Mouse (Mus musculus) liver, embryonic 12.5 days (tissue): ENCODE measurements around the gene Oas1d. TPM values are rescaled to one million over a fixed set of nuclear protein-coding genes. Genes with fewer than 3 reads are reported as not detected.
"Not testable (repeated sequence)": the region's sequence is repeated elsewhere in the genome, so short reads cannot be mapped to it uniquely, and the experiment has no call there.

Experiments used
- ATAC-seq: fragments of 200-750 bp; cut with Nextera tagmentation; 2 replicates; pipeline ENCODE4 v1.8.0; 2017; ENCODE audit warnings: moderate number of reproducible peaks, mild to moderate bottlenecking, moderate library complexity
- H3K27ac ChIP-seq: fragments of 300-500 bp; sonication (generic); 2 replicates; pipeline ENCODE4 v1.5.1; 2016; ENCODE audit warnings: mild to moderate bottlenecking
- H3K27me3 ChIP-seq: fragments of 300-500 bp; sonication (generic); replicated peaks from 2 replicates; pipeline ENCODE4 v1.6.1; 2016; ENCODE audit warnings: mild to moderate bottlenecking, moderate library complexity
- H3K36me3 ChIP-seq: fragments of 300-500 bp; sonication (generic); 2 replicates; pipeline ENCODE4 v1.6.1; 2016; ENCODE audit warnings: mild to moderate bottlenecking, moderate library complexity
- H3K4me1 ChIP-seq: fragments of 300-500 bp; sonication (generic); 2 replicates; pipeline ENCODE4 v1.6.1; 2016
- H3K4me2 ChIP-seq: fragments of 300-500 bp; sonication (generic); 2 replicates; pipeline ENCODE4 v1.6.1; 2016; ENCODE audit warnings: mild to moderate bottlenecking, moderate library complexity
- H3K4me3 ChIP-seq: fragments of 300-500 bp; sonication (generic); 2 replicates; pipeline ENCODE4 v1.5.1; 2016; ENCODE audit warnings: mild to moderate bottlenecking, moderate library complexity
- H3K9ac ChIP-seq: fragments of 300-500 bp; sonication (generic); 2 replicates; pipeline ENCODE4 v1.6.1; 2016; ENCODE audit warnings: mild to moderate bottlenecking, moderate library complexity
- H3K9me3 ChIP-seq: fragments of 300-500 bp; sonication (generic); replicated peaks from 2 replicates; pipeline ENCODE4 v1.6.1; 2016; ENCODE audit warnings: mild to moderate bottlenecking, moderate library complexity
- WGBS: fragments of 180-500 bp; shearing (Covaris S2); methylation state at CpG from one replicate; pipeline ENCODE4 v1.1.7; 2016; ENCODE audit not compliant: insufficient replicate concordance; 5-methylcytosine and 5-hydroxymethylcytosine counted together
- polyA plus RNA-seq: library from polyadenylated mRNA; unstranded; fragments of >200 nt; fragmentation: Nextera tagmentation; extraction: Ambion mirVana; gene quantifications from 2 replicates; pipeline ENCODE4 v1.2.1, GENCODE M21; 2016

The Oas1d gene
- polyA plus RNA-seq, result not detected in 2 replicates

DNA sequence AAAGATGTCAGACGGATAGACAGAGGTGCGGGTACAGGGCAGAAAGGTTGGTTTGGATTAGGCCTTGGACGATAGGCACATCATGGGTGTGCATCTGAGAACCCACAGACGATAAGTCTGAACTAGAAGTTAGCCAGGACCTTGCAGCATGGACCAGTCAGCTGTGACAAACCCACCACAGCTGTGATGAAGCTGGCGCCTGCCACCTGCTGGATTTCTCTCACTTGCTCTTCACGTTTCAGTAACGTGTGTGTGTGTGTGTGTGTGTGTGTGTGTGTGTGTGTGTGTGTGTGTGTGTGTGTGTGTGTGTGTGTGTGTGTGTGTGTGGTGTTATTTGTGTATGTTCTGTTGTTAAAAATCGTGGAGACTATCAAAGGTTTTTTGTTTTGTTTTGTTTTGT lies at the start of gene Oas1d:
Gene Oas1d (plus strand): TSS at position 333 of the 400 bp plus-strand sequence.
- H3K4me3 ChIP-seq, H3K9me3 ChIP-seq, H3K9ac ChIP-seq, H3K4me2 ChIP-seq, H3K27ac ChIP-seq, ATAC-seq, H3K36me3 ChIP-seq, H3K27me3 ChIP-seq, H3K4me1 ChIP-seq: not testable (repeated sequence)
- 22% methylated on average over 8 of the region's 8 CpGs for WGBS

DNA sequence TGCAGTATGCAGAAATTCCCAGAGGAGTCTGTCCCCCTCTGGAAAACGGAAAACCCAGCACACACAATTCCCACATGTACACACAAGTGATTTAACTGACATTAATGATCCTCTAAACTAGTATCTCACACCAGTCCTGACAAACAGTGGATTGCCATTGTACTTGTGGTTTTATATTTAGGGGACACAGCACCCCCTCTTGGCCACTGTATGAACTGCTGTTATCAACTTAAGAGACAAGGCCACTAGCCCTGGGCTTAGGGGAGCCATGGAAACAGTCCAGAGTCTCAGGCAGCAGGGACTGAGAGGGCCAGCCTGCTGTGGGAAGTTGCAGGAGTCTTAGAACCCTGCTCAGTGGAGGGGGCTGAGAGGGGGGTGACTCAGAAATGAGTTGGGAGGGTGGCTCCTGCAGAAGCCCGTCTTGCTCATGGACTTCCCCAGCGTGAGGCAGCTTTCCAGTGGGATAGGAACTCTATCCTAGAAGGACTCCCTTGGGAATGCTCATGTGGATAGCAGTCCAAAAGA lies 48.9 kb upstream of the Oas1d start:
- Histone ChIP-seq H3K4me2 (no peak overlapping the region), H3K9me3 (no peaks in the 10 kb centered on the region)
- 55% methylated on average over 3 of the region's 3 CpGs for WGBS

DNA sequence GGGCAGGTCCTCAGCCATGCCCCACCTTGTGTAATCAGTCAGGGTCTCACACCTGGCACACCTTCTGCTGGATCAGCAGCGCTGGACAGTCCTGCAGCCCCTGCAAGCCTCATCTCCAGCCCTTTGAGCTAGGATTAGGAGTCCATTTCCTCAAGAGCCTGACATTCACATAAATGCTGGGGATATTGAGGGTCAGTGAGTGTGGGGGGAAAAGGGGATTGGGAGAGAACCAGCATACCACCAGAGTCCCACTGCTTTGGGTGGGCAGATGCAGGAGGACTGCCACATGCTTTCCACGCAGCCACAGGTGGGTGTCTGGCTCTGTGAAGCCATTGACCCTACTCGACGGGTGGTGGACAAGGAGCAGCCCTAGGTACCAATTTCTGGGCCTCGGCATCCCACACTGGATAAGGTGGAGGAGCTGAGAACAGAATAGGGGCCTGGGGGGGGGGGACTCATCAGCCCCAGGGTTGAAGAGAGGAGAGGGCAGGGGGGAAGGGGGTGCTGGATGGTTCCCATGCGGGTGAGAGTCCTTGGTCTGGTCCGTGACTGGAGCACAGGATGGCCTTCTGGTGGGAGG lies 44.8 kb upstream of the Oas1d start:
- Histone ChIP-seq H3K36me3 (no peaks in the 10 kb centered on the region), H3K9ac (no peak overlapping the region), H3K4me2 (no peak overlapping the region), H3K27me3 (no peaks in the 10 kb centered on the region; the same call in 1 of the 2 replicates), H3K27ac (no peak overlapping the region), H3K4me1 (no peaks in the 10 kb centered on the region), H3K9me3 (no peaks in the 10 kb centered on the region), H3K4me3 (no peak overlapping the region)
- ATAC-seq, result no peak
- WGBS, result 59% methylated on average over 7 of the region's 7 CpGs

More for the DNA sequence above, 48.9 kb upstream of the Oas1d start:
- no peaks in the 10 kb centered on the region; the same call in 1 of the 2 replicates for H3K27me3 ChIP-seq
- no peak overlapping the region for H3K4me3 ChIP-seq
- no peak overlapping the region for H3K27ac ChIP-seq
- no peaks in the 10 kb centered on the region for H3K36me3 ChIP-seq
- H3K9ac ChIP-seq, result no peak overlapping the region
- no peak for ATAC-seq
- no peaks in the 10 kb centered on the region for H3K4me1 ChIP-seq

GRCm38 (mm10) chr5:120870081-120870480 lies 44.3 kb upstream of the Oas1d start:
- Histone ChIP-seq H3K27ac (no peak overlapping the region), H3K36me3 (no peaks in the 10 kb centered on the region), H3K27me3 (no peaks in the 10 kb centered on the region; the same call in 1 of the 2 replicates), H3K9me3 (no peaks in the 10 kb centered on the region), H3K4me3 (no peak overlapping the region), H3K9ac (no peak overlapping the region), H3K4me1 (no peaks in the 10 kb centered on the region), H3K4me2 (no peak overlapping the region)
- ATAC-seq, result no peak
- 45% methylated on average over 3 of the region's 3 CpGs for WGBS

- no peaks in the 10 kb centered on the region; the same call in 1 of the 2 replicates for H3K27me3 ChIP-seq
- no peak for ATAC-seq
Measured at GRCm38 (mm10) chr5:120870782-120871181, 43.6 kb upstream of the Oas1d start.

DNA sequence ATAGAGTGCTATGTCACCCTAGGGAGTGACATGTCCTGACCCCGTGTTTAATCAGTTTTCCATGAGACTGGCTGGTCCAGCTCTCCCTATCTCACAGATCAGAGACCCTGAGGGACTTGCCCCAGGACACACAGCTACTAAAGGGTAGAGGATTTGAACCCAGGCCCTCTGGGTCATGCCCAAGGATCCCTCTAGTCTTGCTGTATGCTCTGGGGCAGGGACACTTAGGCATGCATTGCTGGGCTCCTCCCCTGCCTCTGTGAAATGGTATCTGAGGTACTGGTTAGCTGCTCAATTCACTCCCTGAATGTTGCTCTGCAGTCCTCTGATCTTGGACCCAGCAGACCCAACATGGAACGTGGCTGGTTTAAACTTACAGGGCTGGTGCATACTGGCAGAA lies 42.9 kb upstream of the Oas1d start:
- Histone ChIP-seq H3K27me3 (no peaks in the 10 kb centered on the region; the same call in 1 of the 2 replicates), H3K9me3 (no peaks in the 10 kb centered on the region), H3K4me3 (no peak overlapping the region), H3K9ac (no peak overlapping the region), H3K27ac (no peak overlapping the region), H3K36me3 (no peaks in the 10 kb centered on the region), H3K4me1 (no peaks in the 10 kb centered on the region), H3K4me2 (no peak overlapping the region)
- WGBS, result 34% methylated on average over 2 of the region's 2 CpGs
- no peak for ATAC-seq

More at GRCm38 (mm10) chr5:120870782-120871181, 43.6 kb upstream of the Oas1d start:
- Histone ChIP-seq H3K36me3 (no peaks in the 10 kb centered on the region), H3K4me1 (no peaks in the 10 kb centered on the region), H3K9ac (no peak overlapping the region), H3K4me2 (no peak overlapping the region), H3K27ac (no peak overlapping the region), H3K9me3 (no peaks in the 10 kb centered on the region), H3K4me3 (no peak overlapping the region)
- 63% methylated on average over 7 of the region's 7 CpGs for WGBS

- not testable (repeated sequence) for H3K36me3 ChIP-seq, H3K4me2 ChIP-seq, H3K27me3 ChIP-seq, H3K9me3 ChIP-seq, H3K9ac ChIP-seq, H3K4me3 ChIP-seq, H3K27ac ChIP-seq, H3K4me1 ChIP-seq, ATAC-seq
- 43% methylated on average over 2 of the region's 3 CpGs for WGBS
Measured at GRCm38 (mm10) chr5:120876839-120877238, 37.5 kb upstream of the Oas1d start.

DNA sequence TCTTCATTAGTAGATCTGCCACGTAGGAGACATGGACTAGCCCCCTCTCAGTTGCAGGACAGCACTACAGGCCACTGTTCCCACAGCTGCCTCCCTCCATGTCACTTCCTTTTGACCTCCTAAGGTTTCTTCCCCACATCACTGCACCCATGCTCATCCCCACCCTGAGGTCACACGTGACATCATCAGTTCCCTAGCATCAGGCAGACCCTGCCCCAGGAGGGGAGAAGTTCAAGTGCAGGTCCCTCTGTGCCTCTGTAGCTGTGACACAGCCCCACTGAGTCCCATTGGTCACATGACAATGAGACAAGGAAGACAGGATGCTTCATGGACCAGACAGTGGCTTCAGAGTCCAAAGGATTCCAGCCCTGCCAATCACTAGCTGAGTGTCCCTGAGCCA lies 36.9 kb upstream of the Oas1d start:
- not testable (repeated sequence) for H3K4me3 ChIP-seq, H3K9ac ChIP-seq, H3K27me3 ChIP-seq, H3K9me3 ChIP-seq, H3K4me1 ChIP-seq, H3K4me2 ChIP-seq, H3K27ac ChIP-seq, ATAC-seq, H3K36me3 ChIP-seq
- WGBS, result 62% methylated on average over 2 of the region's 2 CpGs

DNA sequence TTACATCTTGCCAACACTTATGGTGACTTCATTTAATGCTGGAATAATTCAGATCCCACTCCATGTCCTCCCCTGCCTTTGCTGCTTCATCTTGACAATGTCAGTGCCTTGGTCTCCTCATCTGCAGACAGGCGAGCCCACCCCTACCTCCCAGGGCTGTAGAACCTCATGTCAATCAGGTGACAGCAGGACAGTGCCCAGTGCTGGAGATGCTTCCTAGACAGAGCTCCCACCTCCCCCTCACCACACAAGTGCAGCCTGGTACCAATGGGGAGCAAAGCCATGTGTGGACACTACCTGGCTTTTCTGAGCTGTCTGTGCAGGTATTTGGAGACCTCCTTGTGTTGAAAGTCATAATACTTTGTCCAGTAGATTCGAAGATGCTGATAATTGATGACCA lies 35.5 kb upstream of the Oas1d start:
- H3K4me1 ChIP-seq, H3K4me3 ChIP-seq, H3K36me3 ChIP-seq, H3K27me3 ChIP-seq, H3K9me3 ChIP-seq, H3K27ac ChIP-seq, ATAC-seq, H3K9ac ChIP-seq, H3K4me2 ChIP-seq: not testable (repeated sequence)
- 31% methylated on average over 2 of the region's 2 CpGs for WGBS

DNA sequence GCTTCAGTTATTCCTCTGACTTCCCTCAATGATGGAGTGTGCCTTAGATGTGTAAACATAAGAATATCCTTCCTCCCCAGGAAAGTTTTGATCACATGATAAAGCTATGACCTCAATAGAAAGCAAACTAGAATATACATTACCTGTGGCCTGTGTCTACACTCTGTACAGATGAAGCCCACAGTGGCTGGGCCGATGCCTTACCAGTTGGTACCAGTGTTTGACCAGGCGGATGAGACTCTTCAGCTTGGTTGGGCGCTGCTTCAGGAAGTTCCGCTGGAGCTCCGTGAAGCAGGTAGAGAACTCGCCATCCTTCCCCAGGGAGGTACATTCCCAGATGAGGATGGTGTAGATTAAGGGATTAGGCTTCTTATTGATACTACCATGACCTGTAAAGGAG lies 32.7 kb upstream of the Oas1d start:
- not testable (repeated sequence) for H3K4me1 ChIP-seq, H3K9me3 ChIP-seq, H3K36me3 ChIP-seq, ATAC-seq, H3K27me3 ChIP-seq, H3K27ac ChIP-seq, H3K9ac ChIP-seq, H3K4me3 ChIP-seq, H3K4me2 ChIP-seq
- 65% methylated on average over 6 of the region's 6 CpGs for WGBS

DNA sequence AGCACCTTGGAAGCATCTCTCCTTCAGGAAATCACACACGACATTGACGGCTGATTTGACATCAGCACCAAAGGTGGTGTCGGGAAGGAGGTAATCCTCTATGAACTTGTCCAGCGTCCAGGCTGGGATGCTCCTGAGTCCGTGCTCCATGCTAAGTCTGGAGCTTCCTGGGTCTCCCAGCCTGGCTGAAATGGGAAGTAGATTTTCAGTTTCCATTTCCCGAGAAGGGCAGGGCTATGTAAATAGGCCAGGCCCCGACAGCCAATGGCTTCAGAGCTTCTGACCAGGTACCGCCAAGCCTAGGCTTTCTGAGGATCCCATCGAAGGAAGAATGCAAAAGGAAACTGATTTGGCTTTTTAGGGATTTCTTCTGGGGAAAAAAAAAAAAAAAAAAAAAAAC lies 26.9 kb upstream of the Oas1d start, which contains the start of gene Oas1g:
Gene Oas1g (minus strand): TSS at position 201 of the 400 bp plus-strand sequence.
- H3K9me3 ChIP-seq, H3K4me2 ChIP-seq, H3K27ac ChIP-seq, H3K36me3 ChIP-seq, ATAC-seq, H3K4me1 ChIP-seq, H3K27me3 ChIP-seq, H3K9ac ChIP-seq, H3K4me3 ChIP-seq: not testable (repeated sequence)
- 6% methylated on average over 7 of the region's 9 CpGs for WGBS

- Histone ChIP-seq H3K9ac (no peak overlapping the region), H3K27ac (no peak overlapping the region), H3K4me2 (no peak overlapping the region), H3K36me3 (no peaks in the 10 kb centered on the region), H3K4me1 (no peaks in the 10 kb centered on the region), H3K9me3 (no peaks in the 10 kb centered on the region), H3K4me3 (no peak overlapping the region), H3K27me3 (no peaks in the 10 kb centered on the region; the same call in 1 of the 2 replicates)
- no peak for ATAC-seq
- 29% methylated on average over 6 of the region's 6 CpGs for WGBS
Measured at GRCm38 (mm10) chr5:120887831-120888230, 26.5 kb upstream of the Oas1d start.
